Mouse (Mus musculus) kidney, postnatal 4 days (tissue): ENCODE measurements around the gene Tdrd6.

Experiments used
- DNase-seq, 2 experiments: peaks; one replicate each; pipeline ENCODE4 v3.0.0; 2021; ENCODE audit warnings: mixed read lengths in 2 of 2

The Tdrd6 gene

DNA sequence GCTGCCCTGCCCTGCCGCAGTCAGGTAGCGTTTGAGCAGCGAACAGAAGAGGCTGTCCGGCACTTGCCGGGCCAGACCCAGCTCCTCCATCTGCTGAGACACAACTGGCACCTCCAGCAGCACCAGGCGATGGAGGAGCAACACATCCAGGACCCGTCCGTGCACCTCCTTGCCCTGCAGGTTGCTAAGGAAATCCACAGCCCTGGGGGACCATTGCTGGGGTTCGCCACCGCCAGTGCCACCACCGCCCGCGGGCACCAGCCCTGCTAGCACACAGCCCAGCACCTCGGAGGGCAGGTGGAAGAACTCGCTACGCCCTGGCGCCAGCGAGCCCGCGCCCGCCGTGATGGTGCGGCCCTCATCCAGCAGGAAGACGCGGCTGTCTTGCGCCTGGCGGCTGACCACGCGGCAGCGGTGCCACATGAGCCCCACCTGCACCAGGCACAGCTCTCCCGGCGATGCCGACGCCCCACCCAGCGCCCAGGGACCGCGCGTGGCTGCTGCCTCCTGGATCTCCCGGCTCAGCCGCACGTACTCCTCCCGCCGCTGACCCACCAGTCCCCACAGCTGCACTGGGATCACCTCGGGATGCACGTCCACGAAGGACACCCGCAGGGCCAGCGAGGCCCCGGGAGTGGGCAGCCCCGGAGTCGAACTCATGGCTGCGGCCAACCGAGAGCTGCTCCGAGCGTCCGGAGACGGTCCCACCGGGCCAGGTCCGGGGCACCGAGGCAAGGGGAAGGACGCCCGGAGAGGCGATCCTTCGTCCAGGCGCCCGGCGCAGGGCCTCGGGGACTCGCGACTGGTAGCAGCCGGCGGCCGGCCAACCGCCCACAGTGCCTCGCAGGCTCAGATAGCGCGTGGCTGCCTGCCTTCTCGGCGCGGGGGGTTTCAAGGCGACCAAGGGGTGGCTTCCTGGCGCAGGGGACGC lies at the start of gene Tdrd6:
Tdrd6 (minus strand) TSS at position 804 of the 931 bp plus-strand sequence.
- peak; percentile 34 to 57 for DNase-seq

DNA sequence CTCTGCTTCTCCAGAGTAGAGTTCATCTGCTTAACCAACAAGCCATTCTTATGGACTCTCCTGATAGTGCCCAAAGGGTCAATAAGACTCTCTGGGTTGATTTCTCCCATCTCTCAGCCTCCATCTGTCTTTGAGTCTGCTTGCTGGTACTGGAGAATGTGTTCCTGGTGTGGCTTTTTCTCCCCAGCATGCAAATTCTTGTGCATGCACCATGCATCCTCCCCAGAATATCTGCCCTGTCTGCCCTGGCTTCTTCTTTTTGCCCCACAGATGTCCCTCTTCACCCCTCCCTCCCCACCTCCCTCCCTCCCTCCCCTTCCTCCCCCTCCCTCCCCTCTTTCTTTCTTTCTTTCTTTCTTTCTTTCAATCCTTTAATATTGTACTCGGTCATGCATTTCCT lies 47.2 kb upstream of the Tdrd6 start:
- no peak for DNase-seq

DNA sequence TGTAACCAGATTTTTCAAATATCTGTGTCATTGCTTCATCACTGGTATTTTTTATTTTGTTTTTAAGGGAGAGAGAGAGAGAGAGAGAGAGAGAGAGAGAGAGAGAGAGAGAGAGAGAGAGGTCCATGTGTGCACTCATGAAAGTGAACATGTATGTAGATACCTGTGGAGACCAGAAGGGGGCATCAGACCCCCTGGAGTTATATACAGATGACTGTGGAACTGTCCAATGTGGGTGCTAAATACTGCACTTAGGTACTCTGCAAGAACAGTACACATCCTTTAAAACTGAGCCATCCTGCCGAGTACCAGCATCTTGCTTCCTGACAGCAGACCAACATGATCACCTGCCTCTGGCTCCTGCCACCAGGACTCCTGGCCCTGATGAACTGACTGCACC lies 46.1 kb upstream of the Tdrd6 start:
- DNase-seq: no peak

DNA sequence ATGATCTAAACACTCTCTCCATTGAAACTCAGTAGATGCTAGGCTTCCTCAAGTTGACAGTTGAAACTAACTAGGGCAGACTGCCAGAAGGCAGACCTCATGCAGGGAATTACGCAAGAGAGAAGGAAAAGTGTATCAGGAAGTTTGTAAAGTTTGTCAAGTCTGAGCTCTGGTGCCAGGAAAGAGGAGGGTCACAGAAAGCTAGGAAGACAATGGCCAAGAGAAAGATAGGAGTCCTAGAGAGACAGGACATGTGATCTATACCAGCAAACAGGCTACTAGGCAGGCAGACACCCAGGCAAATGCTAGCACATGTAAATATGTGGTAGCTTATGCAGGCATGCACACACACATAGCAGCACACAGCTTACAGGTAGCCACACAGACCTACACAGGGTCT lies 45.1 kb upstream of the Tdrd6 start:
- DNase-seq: no peak

DNA sequence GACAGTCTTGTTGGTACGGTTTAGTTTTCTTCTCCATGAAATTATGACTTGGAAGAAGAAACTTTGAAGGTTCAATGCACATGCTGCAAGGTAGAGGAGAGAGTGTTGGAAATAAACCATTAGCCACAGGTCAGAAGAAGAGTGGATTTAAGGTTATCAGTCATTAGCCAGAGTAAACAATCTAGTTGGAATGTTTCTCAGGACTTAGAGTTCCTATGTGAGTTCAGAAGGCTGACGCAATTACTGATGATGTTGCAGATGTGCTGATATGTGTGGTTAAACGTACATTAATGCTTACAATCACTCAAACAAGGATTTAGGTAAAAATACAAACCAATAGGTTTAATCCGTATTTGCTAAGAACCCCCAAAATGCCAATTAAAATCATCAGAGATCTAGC lies 41.8 kb upstream of the Tdrd6 start:
- DNase-seq: no peak

DNA sequence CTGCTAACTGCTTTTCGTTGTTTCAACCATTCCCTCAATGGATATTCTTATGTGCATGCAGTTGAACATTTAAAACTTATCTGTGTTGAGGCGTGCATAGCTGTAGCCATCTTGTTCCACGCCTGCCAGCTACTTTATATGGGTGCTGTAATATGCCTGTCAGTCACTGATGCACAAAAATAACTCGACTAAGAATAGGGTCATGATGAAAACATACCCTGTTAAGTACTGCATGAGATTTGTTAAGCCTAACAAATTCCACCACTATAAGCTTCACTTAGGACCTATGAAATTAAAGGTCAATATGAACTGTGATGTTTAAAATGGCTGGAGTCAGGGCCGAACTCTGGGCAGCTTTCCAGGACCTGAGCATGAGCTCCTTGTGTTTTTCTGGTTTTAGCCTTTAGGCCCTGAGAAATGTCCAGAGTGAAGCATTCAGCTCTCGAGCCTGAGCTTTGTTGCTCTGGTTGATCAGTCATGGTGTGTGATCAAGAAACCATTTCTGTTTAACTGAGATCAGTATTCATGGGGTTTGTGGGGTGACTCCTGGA lies 39.1 kb upstream of the Tdrd6 start:
- peak in 1 of 2 experiments; percentile 22 for DNase-seq

DNA sequence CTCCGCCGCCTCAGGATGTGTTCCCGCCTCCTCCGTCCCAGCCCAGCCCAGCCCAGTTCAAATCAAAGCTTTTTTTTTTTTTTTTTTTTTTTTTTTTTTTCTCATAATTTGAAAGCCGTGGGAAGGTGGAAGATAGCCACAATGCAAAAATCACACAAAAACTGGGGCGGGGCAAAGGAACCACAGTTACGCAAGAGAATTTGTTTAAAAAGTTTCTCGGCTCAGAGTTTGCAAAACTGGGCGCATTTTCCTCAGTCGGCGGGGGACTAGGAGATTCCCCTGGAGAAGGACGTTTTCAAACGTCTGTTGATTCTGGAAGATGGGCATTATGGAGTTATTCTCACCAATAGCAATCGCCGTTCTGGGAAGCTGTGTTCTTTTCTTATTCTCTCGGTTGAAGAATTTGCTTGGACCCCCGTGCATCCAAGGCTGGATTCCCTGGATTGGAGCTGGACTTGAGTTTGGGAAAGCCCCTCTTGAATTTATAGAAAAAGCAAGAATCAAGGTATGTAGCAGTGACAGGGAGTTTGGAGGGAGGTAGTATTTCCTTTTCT lies 37.3 kb upstream of the Tdrd6 start, which contains the start of gene Cyp39a1:
Cyp39a1 (plus strand) TSS at position 136 of the 554 bp plus-strand sequence.
- DNase-seq: no peak

DNA sequence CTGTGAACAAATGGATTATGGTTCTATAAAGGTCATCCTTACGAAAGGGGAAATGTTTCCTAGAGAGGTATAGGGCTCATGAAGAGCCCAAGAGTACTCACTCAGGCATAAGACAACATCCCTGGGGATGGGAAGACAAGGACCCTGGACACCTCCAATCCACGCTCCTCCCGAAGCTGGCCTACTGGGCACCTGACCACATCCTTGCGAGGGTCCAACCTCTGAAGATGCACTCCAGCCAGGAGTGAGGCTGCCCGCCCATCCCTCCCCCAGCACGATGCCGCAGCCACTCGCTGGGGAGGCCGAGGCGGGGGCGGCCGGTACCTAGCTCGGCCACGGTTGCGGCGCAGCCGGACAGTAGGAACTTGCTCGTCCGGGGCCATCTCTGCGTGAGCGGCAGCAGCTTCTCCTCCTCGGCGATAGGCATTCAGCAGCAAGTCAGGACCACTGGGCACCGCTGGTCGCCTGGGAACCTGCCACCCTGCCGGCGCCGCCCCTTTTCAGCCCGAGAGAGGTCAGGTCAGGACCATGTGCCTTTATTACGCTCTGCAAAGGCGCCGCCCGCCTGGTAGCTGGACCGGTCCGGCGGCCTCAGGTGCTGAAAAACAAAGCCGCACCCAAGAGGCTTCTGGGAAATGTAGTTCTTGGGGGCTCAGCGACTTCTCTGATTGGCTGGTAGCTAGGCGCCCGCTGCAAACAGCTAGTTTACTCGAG lies 36.6 kb upstream of the Tdrd6 start, which contains the start of gene Slc25a27:
Slc25a27 (minus strand) TSS at position 639 of the 714 bp plus-strand sequence.
- peak; percentile 85 to 92 for DNase-seq

DNA sequence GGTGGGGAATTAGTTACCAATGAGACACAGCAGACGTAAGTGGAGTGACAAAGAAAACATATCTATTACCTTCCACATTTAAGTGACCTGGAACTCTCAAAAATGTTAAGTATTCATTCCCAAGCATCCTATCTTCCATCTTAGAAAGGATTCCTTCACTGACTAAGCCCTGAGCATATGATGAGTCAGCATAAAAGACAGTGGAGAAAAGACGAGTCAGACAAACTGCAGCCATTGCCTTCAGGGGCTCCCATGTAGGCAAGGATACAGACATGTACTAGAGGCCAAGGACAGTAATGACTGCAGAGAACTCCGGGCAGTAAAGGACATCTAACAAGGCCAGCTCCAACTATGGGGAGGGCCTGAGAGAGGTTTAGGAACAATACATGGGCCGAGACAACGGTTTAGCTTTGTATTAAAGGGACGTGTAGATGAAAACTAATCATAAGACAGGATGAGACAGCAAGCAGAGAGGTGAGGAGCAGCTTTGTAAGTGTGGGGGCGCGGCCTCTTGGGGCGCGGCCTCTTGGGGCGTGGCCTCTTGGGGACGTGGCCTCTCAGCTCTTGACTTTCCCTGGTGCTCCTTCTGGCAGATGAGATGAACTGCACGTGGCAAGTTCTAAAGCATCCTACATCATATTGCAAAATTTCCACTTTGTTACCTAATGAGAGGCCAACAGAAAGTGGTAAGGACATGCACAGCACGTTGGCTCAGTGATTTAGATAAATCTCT lies 21.4 kb upstream of the Tdrd6 start:
- no peak for DNase-seq

DNA sequence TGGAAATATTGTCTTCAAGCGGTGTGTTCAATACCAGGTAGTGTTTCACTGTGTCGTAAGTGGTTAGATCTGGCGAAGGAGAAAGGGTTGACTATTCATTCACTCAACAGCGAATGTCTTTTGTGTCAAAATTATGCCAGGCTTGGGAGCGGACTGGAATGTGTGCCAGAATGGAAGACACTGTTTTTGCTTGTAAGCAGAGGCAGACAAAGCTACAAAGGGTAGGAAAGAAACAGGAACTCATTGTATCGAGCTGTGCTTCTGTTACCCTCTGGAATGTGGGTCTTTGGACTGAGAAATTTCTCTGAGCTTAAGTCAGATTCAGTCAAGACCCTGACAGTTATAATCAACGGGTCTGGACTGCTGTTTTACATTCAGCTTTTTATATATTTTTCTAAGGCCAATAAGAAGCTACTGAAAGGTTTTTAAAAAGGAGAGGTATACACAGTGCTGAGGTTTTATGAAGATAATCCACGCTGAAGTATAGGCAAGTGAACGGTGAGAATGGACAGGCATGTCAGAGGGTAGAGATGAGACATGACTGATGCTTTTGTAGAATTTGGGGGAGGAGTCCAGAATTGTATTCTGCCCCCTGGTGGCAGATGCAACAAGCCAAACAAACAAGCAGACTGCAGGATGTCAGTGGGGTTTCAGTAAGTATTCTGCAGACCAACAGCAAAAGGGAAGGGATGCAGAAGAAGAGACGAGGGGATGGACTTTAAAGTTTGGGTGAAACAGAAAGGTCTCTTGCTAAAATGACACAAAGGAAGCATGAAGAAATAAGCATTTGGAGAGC lies 19.7 kb upstream of the Tdrd6 start:
- peak in 1 of 2 experiments; percentile 18 for DNase-seq

DNA sequence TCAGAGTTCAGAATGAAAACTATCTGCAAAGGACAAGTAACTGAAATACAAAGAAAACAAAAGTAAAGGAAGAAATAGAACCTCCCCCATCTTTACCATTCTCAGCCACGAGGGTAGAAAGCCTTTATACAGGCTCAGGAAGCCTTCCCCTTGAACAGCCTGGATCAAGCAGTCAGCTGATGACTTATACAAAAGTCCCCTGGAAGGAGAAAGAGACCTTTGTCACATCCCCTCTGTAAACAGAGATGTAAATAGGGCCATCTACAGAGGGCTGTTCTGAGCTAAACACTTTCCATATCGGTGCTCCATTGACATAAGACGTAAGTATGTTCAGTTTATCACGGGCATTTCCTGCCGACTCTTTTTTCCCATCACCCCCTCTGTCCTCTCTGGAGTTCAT lies 16.8 kb upstream of the Tdrd6 start:
- DNase-seq: no peak

DNA sequence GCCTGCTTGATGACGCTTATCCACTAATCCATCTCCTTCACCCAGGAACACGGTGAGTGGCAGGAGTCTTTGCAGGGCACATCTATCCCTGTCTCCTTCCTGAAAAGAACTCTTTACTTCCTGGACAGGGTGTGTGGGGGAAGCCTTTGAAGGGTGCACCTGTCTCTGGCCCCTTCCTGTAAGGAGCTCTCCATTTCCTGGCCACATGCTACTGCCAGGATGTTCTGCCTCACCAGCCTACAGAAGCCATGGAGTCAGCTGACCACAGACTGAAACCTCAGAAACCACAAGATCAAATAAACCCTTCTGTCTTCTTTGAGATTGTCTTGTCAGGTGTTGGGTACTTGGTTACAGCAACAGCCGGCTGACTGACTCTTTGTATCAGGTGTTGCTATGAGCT lies 15.0 kb upstream of the Tdrd6 start:
- no peak for DNase-seq

DNA sequence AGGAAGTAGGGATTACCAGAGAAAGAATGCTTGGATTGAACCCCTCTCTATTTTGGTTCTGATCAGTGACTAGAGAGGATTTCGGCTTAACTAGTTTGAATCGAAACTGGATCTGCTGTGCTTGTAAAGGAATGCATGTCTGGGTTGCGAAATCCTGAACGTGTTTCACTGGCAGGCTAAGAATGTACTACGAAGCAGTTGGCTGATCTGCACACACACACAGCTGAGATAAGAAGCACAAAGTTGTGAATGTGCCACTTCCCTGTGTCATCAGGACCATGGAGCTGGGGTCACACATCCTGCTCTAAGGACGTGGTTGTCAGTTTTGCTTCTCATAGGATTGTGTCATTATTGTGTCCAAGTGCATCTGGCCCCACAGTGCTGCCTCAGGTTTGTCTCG lies 14.3 kb upstream of the Tdrd6 start:
- no peak for DNase-seq

DNA sequence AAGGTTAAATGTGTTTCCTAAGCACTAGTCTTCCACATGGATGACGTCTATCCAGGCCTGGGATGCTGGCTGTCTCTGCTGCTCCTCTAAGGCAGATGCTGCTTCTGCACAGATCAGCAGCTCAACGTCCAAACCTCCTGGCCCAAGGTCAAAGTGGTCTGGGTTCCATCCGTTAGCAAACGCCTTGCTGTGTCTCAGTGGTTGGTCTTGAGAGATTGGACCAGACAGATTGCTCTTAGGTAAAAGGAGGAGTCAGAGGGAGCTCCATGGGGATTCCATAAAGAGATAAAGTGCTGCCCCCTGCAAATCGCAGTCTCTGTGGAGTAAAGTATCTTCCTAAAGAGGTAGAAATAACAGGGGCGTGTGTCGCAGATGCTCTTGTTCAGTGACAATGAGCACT lies 13.1 kb upstream of the Tdrd6 start:
- no peak for DNase-seq

DNA sequence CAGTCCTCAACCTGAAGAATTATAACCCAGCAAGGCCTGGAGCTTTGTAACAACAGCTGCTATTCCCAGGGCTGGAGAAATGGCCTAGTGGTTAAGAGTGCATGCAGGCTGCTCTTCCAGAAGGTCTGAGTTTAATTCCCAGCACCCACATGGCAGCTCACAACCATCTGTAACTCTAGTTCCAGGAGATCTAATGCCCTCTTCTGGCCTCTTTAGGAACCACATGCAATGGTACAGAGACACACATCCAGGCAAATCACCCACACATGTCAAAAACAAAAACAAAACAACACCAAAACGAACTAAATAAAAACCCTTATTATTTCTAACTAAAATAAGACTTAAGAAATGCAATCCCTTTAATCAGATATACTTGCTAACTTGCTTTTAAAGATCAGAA lies 10.7 kb upstream of the Tdrd6 start:
- no peak for DNase-seq

DNA sequence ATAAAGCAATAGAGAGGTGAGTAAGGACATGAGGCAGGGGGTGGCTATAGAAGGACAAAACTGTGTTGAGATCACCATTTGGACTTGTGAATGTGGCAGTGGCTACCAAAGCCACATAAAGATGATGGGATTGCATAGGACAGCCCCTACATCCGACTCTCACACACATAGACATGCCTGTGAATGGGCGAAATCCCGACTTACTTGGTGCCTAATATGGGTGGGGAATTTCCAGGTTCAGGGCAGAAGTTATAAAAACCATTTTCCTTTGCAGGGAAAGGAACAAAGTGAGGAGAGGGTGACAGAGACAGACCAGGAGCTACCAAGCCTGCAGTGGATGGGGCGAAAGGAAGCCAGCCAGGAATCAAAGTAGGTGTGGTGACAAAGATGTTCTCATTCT lies 7.0 kb upstream of the Tdrd6 start:
- no peak for DNase-seq

DNA sequence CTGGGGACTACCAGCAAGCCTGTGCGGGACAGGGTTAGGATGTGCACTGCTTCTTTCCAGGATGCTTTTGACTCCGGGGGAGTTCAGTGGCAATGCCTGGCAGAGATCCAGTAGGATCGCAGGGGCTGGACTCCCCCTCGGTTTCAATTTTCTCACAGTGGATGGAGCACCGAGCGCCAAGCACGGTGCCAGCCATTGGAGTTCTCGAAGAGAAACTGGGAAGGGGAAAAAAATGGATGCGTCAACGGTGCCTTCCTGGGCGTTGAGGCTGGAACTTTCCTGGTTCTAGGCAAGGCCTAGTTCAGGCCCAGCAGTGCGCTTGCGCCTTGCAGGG lies 295 bp upstream of the Tdrd6 start:
- no peak for DNase-seq

DNA sequence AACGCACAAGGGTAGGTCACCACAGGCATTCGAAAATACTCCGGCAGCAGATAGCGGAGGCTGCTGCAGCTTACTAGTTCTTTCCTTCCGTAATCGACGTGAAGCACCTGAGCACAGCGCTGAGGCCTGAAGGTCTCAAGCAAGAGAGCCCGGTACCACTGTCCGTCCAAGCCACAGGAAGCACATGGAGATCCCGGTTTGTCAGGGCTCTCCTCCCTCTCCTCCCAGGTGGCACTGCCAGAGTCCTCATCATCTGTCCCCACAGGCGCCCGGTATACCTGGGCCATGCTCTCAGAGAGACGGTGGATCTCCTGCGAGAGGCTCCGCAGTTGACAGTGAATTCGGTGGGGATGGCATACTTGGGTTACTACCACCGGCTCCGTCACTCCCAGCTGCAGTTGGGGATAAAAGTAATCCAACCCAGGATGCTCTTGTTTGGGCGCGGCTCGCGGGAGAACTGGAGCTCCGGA lies 1.0 kb downstream of the Tdrd6 start:
- no peak for DNase-seq

DNA sequence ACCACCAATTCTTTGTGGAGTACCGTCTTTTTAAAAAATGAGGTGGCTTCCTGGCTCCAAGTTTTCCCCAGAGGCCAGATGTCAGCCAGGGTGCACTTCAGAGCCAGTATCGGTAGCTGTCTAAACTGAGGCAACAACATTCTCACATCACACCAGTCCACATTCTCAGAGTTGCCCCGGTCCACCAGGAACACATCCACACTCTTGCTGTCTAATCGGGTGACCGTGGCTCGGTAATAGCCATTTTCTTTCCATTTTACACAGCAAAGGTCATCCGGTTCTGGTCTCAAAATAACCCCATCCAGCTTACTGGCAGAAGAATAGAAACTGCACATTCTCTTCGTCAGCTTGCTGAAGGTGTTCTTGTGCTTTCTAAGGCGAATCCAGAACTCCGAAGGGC lies 1.9 kb downstream of the Tdrd6 start:
- no peak for DNase-seq

DNA sequence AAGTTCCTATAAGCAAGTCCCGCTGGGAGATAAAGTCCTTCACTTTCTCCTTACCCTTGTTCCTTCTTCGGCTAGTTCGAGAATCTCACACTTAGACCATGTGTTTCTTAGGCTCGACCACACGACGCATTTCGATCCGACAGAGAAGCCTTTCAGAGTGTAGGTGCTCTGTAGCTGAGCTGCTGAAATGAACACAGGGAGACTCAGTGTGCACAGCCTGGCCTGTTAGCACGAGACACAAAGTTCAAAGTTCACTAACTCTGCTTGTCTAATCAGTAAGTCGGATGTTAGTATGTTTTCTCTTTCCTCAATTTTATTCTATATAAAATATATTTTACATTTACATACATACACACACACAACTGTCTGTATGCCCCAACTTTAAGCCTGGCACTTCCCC lies 8.0 kb downstream of the Tdrd6 start:
- no peak for DNase-seq

DNA sequence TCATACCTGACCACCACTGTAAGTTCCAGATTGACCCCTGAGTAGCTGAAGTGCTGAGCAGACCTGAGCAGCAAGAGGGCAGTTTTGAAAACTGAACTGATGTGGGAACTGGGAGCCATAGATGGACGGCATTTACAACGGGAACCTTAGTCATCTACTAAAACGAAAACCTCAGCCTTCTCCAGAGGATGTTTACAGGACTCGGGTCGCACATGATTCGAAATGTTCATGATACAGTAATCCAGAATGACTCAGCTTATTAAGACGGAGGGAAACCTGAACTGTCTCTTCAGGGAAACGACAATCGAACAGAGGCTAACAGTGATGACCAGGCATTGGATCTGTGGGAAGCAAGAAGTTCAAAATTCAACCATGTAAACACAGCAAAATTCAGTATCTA lies 10.9 kb downstream of the Tdrd6 start:
- DNase-seq: no peak

DNA sequence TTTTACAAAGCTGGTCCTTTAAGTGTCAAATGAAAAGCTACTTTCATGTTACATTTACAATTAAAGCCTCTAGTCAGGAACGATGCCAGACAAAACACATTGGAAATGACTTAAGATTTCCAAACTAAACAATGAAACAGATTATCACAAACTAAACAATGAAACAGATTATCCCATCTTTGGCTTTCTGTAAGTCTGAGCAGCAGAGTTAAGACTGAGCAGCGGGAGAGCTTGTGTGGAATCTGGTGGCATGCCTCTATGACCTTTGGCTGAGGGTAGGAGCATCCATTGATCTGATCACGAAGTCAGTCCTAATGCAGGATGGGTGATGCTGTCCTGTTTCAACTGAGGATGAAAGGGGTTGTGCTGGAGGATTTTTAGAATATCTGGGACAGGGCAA lies 17.9 kb downstream of the Tdrd6 start:
- no peak for DNase-seq
